Mouse (Mus musculus) adrenal gland, postnatal 25 days (tissue): ENCODE measurements around the gene Ddx47. TPM values are rescaled to one million over a fixed set of nuclear protein-coding genes. Genes with fewer than 3 reads are reported as not detected.

Experiments
- DNase-seq: peaks from one replicate; pipeline ENCODE4 v3.0.0; 2021; ENCODE audit warnings: mixed read lengths
- total RNA-seq: library from RNA; stranded (reverse); gene quantifications from 2 replicates; pipeline ENCODE4 v1.2.3, GENCODE M21; 2021

The Ddx47 gene
- total RNA-seq, 1 experiment from 2014 or later = 75.9 TPM

DNA sequence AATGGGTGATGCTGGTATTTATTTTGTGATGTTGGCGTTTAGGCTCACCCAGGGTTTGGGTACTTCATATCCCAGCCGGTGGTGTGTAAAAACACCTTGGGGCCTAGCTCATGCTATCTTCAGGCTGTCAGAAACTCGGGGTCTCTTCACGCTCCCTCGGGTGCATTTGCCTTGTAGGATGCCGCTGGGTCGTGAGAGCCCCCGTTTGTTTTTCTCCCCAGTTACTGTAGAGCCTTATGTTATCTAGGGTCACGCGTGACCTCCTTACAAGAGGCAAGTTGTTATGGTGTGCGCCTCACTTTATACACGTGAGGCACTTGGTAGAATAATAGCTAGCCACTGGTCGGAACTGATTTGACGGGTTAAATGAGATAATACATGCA, 313 bp downstream of the Ddx47 start:
- no peak for DNase-seq

DNA sequence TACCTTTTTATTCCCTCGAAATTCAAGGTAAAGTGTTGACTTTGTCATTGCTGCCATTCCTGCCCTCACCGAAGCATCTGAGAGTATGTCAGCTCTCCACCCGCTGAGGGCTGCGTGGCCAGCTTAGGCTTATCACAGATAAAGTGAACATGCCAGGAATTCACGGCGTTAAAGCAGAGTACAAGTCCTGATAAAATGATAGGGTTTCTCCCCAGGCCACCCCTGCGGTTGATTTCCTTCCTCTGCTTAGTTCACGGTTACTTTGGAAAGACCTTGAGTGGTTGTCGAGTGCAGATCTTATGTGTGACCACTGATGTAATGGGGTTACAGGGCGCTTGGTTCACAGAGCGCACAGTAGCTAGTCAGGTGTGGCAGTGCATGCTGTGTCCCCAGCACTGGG, 5.8 kb downstream of the Ddx47 start:
- no peak for DNase-seq

DNA sequence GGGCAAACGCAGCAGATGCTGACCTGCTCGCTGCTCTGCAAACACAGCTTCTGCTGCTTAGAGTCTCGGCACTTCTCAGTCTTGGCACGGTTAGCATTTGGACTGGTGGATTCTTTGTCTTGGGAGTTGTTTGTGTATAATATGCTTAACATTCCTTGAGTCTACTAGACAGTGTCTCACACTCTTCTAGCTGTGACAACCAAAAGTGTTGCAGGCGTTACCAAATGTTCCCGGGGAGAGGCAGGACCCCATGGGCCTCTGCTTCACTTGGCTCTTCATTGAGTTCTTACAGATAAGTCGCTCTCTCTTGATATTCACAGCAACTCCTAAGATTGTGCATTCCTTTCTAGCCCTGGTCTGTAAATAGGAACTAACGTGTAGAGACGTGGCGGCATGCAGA, 8.2 kb downstream of the Ddx47 start:
- no peak for DNase-seq

DNA sequence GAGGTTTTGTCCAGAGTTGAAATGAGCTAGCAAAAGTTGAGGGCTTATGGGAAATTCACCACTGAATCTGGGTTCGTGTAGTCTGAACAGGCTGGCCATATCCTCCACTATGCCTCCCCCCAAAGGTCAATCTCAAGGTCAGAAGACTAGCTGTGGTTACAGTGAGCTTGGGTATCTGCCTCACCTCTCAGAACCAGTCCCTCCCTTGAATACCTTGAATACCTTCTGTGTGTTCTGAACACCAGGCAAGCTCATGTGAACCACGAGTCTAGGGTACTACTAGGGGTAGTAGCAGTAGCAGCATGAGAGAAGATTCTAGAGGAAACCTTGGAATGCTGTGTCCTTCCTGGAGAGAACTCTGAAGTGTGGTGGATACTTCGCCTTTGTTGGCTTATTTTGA, 10.2 kb downstream of the Ddx47 start:
- DNase-seq = no peak

DNA sequence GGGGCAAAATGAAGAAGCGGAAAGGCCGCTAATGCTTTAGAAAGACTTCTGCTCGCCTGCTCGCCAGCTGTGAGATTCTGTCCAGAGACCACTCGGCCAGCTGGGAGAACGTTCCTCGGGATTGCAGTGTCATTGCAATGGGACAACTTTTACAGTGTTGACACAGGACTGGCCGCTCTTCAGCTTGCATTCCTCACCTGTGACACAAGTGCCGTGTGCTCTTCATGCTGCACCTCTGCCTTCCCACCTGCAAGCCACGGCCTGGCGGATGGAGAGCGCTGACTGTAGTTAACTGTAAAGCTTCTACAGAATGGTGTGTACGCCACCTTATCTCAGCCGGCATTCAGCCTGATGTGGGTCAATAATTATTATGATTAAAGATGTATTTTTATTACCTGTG, 12.0 kb downstream of the Ddx47 start:
- DNase-seq = no peak

DNA sequence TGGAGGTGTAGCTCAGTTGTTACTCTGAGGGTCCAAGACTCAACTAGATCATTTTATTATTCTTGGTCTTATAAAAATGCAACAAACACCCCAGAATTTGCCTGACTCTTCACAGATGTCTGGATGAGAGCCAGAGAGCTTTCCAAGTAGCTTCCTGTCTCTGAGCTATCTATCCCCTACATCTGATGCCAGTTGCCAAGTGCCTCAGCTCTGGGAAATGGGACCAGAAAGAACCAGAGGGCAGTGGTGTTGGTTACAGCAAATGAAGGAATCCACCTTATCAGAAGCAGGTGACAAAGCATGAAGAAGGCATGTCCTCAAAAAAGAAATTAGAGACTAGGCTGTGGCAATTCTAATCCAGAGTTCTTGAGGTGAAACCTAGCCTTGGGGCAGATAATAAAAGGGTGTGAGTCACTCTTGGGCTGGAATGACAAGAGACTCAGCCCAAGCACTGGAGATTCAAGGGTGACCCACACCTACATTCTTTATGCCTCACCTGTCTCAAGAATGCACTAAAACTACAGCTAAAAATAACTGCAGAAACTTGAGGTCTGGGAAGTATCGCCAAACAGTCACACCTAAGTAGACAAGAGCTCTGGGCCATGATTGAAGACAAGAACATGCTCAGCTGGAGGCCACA, 13.5 kb downstream of the Ddx47 start:
- DNase-seq = no peak

DNA sequence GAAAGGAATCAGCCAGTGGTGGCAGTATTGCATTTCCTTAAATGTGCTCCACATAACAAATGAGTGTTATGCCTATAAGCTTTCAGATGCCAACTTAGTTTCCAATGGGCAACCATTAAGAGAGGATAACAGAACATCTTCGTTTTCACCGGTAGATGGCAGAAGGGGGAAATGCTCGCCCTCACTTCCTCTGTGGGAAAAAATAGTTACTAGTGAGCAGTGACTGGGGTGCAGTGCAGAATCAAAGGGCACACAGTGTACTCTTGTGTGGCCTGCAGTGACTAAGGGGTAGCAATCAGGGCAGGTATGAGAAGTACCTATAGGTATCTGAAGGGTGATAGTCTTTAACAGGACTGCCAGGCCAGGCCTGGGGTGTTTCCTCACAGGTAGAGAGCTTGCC, 14.8 kb downstream of the Ddx47 start:
- DNase-seq = no peak

DNA sequence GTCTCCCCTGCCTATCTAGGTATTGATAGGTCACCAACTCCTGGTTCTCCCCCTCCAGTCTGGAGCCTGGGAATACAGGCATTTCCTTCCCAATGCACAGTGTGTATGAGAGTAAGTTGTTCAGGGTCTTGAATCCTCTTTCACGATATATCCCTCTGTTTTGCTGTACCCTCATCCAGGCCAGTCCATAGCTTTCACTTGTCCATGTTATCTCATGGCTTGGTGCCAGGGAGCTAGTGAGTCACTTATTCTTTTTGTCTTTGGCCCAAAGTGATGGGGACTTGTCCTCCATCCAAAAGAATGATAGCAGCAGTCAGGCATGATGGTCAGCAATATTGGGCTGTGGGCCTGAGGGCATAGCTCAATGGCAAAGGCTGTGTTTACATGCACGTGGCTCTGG, 15.3 kb downstream of the Ddx47 start:
- peak; percentile 31 for DNase-seq

DNA sequence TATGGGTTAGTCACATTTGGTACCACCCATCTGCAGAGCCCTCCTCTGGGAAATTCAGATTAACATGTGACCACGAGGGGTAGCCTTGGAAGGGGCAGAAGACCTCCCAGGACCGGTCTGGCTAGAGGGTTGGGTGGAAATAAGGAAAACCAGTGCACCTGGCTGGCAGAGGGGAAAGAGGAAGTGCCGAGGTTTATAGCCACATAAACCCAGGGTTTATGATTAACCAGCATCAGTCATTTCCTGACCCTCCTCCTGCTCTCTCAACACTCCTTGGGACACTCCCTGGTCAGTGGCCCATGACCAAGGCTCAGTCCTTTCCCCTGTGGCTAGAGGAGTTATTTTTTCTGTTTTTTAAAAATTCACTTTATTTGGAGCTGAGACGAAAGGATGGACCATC, 17.8 kb downstream of the Ddx47 start:
- no peak for DNase-seq

DNA sequence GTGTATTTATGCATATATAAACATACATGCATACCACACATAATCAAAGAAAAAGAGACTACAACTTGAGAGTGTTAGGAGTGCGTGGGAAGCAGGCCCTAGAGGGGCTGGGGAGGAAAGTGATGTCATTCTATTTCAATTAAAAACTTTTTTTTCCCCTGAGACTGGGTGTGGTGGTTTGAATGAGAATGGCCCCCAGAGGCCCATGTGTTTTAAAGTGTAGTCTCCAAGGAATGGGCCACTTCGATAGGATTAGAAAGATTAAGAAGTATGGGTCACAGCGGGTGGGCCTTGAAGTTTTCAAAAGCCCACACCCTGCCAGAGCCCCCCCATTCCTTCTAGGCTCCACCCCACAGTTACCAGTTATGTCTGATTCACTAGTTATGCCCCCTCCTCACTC, 27.3 kb downstream of the Ddx47 start:
- no peak for DNase-seq

DNA sequence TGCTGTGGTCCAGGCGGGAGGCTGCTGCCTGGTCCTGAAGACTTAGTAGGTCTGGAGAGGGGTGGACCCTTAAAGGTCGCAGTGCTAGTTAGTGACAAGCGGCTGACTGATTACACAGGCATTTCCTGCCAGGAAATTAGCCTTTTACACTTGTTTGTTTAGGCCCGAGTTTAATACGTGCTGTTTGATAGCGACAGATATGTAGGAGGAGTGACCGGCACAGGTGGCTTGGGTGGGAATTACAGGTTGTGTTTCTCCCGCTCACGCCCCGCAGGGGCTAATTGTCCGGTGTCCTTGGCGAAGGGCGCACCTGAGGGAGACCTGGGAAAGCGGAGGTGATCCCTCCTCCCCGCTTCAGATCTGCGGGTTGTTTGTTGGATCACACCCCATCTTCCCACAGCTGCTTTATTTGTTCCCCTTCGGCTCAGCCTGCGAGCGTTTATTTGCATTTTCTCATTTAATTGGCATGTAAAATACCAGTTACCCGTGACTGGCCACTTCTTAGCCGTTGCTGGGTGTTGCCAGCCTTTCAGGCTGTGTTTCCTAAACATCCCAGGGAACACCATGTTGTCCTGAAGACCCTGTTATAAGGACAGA, 29.0 kb downstream of the Ddx47 start:
- no peak for DNase-seq

DNA sequence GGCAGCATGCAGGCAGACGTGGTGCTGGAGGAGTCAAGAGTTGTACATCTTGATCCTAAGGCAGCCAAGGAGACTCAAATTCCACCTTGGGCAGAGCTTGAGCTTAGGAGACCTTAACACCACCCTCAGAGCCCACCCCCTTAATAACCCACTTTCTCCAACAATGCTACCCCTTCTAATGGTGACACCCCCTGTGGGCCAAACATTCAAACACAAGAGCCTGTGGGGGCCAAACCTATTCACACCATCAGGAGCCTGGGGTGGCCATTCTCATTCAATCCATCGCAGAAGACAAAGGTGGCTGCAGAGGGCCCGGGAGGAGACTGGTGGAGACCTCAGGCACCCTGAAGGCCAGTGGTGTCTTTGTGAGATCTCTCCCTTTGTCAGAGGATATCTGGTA, 30.5 kb downstream of the Ddx47 start:
- DNase-seq = no peak

DNA sequence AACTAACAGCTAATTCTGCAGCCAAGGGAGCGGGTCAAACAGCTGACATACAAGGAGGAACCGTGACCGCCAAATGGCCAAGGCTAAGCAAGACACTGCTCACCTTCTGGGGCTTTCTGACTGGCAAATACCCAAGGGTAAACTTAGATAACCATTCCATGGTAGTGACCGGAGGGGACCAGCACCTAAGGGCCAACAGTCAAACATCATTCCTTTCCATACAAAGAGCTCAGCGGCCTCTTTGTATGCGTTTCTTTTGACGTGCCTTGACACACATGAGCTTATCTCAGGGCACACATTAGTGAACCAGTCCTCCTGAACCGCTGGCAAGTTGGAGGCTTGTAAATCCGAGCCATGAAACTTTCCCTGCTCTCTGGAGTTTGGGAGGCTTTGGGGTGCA, 35.9 kb downstream of the Ddx47 start:
- no peak for DNase-seq

DNA sequence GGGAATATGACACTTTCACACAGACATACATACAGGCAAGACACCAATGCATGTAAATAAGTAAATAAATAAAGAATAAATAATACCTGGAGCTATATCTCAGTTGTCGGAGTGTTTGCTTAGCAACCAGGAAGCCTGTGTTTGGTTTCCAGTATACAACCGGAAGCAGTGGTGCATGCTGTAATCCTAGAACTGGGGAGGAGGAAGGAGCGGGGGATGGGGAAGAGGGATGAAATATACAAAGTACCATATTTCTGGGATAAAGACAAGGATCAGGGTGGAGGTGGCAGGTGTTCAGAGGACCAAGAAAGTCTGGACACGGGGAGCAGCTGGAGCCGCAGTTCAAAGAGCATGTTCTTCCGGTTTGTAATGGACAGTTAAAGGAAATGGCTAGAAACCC, 37.1 kb downstream of the Ddx47 start:
- DNase-seq = no peak

DNA sequence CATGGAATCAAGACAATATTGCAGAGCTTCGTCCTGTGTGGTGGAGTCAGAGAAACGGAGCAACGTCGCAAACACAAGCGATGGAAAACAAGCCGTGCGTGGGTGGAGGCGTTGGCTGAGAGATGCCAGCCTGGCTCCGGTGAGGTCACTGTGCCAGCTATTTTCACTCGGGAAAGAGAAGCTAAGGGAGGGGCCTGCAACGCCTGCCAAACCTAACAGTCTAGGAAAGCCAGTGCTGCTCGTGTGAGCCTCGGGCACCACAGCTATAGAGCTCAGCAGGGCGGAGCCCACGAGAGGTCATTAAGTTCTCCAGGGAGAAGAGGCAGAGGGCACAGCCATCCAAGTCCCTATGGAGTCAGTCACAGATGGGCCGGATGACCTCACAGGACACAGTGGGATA, 37.5 kb downstream of the Ddx47 start:
- no peak for DNase-seq

DNA sequence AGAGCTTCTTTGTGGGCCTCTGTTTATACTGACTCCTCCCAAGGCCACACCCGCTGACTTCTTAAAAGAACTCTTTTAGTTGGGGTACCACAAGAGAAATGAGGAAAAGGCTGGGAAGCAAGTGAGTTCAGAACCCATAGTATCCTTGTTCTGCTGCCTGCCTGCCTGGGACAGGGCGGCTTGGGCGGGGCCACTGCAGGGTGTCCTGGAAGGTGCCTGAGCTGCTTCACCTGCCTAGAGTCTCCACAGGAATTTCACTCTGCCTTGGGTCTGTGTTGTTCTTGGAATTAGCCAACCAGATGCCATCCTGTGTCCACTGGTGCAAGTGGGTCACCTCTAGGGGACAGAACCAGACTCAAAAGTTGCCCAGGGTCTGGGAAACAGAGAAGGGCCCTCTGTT, 42.4 kb downstream of the Ddx47 start:
- no peak for DNase-seq

DNA sequence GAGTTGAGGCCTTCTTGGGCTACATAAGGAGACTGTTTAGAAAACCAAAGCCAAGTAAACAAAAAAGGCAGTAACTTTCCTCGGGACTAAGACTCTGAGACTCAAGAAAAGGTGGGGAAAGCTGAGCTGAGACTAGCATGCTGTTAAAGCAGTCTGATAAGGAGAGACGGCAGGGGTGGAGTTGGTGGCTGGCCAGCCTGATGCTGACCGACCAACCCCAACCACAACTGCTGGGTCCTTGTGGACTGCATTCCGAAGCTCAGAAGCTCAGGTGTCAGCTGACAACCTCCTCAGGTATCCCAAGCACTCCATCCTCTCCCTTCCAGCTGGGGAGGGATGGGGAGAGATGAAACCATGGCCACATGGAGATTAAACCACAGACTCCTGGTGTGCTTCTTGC, 44.5 kb downstream of the Ddx47 start:
- DNase-seq = no peak

DNA sequence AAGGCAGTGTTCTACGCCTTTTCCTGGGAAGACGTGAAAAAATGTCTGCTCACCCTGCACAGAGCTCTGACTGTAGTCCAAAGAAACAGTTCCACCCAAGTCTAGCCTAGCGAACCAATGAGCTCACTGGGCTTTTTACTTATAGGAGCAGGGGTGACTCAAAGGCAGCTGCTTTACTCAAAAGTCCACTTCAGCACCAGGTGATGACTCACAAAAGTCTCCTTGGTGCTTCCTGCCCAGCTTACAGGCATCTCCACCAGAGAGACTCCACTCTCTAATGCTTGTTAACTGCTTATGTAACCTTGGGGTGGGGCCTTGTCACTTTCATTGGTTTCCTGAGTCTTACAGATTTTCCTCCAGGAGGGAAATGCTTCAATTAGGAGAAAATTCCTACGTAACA, 49.3 kb downstream of the Ddx47 start:
- no peak for DNase-seq

DNA sequence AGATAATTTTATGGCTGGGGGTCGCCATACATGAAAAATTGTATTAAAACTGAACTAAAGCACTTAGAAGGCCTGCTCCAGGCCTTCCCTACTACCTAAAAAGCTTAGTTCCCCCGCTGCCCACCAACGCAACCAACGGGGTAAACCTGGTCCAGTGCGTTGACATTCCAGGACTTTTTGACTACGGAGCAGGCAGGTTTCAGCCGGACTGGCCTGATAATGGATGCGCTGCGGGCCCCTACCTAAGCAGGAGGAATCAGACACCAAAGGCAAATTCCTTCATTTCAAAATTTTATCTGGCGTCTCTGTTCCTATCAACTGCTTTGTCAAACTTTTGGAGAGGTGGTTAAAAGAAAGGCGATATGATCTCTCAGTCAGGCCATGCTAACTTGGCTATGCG, 53.2 kb downstream of the Ddx47 start:
- no peak for DNase-seq

DNA sequence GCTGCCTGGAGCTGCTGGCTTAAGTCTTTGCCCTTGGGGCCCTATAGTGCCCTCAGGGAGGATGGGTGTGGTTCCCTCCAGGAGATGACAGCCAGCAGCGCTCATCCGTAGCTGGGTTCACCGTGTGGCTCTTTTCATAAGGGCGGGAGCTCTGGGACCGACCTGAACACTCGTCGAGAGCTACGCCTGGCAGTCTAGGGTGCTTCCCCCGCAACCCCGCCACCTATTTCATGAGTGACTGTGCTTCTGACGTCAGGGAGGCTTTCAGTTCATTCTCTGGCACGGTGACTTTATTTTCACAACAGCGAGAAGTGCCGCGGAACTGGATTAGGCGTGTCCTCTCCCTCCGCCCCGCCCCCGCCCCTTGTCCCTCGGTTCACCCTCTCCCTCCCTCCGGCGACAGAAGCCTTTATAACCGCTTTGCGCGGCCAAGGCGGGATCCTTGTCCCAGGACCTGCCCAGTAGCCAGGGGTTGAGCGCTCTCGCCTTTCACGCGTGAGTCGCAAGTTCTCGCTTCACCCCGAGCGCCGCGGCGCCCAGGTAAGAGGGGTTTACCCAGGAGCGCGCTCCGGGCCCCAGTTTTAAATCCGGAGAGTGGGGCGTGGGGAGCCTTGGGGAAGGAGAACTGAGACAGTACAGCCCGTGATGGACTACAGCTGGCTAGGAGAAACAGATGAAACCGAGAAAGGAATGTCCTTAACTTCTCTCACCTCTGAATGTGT, 54.0 kb downstream of the Ddx47 start, which contains the start of gene Gprc5a:
Gprc5a (plus strand) TSS at position 416 of the 722 bp plus-strand sequence.
- peak; percentile 42 for DNase-seq

DNA sequence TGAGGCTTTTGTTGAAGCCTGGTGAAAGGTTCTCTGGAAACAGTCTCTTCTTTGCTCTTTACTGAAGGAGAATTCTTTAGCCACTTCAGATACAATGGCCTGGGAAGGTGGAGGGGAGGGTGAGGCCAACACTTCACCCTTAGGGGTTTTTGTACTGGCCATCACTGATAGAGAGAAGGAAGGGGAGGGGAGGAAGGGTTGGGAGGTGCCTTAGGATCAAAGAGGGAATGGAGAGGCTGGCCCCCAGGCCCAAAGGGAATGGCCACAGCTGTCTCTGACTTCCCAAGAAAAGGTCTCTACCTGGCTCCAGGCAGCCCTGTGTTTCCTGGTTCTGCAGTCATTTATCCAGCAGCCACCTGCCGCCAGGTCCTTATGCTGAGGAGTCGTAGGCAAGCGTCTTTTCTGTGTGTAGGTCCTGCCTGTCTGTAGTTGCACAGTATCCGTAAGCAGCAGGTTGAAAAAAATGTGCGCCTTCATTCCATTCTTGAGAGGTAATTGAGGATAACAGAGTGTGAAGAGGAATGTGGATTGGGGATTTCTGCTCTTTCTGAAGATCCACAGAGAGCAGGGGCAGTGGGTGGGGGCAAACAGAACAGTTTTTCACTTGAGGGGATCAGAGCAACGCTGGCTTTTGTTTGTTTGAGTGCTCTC, 55.5 kb downstream of the Ddx47 start:
- no peak for DNase-seq

DNA sequence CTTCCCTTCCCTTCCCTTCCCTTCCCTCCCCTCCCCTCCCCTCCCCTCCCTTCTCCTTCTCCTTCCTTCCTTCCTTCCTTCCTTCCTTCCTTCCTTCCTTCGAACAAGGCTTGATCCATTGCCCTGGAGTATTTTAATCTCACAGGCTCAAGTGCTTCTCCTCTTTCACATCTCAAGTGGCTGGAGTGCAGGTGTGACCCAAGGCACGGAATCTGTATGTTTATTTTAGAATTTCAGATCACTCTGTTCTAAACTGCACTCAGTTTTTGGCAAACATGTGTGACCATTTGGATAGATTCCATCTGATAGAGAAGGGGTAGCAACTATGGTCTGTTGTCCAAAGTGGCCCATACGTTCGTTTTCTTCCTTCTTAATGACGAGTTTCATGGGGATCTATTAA, 56.8 kb downstream of the Ddx47 start:
- no peak for DNase-seq

DNA sequence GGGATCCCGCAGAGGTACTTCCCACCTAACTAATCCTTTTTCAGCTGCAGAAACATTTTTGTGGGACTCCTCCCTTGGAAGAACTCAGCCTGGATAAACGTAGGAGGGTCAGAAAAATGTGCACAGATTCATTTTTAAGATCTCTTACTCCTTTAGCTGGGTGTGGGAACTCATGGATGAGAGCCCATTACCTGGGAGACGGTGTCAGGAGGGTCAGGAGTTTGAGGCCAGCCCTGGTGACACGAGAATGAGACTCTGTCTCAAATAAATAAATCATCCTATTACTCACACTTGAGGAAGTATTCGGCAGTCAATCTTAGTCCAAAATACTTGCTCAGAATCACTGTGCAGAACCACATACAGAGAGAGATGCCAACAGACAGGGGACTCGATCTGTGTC, 58.4 kb downstream of the Ddx47 start:
- DNase-seq = no peak

DNA sequence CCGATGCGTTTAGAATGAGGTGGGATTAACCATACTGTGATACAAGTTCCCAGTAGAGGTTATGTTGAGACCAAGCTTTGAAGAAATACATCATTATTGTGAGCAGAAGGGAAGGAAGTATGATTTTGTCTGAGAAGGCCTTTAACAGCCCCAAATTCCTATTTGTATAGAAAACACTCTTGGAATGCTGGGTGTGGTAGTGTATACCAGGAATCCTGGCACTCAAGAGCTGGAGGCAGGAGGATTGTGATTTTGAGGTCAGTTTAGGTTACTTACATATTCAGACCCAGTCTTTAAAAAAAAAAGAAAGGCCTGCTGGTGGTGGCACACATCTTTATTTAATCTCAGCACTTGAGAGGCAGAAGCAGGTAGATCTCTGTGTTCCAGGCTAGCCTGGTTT, 58.9 kb downstream of the Ddx47 start:
- DNase-seq = no peak
